Mouse (Mus musculus) lung, embryonic 14.5 days (tissue): Measurements from ENCODE around the gene Kmt2a. TPM values are rescaled to one million over a fixed set of nuclear protein-coding genes. Genes with fewer than 3 reads are reported as not detected.

Experiments used
- ATAC-seq: fragments of 200-750 bp; cut with Nextera tagmentation; 2 replicates; pipeline ENCODE4 v1.8.0; 2017; ENCODE audit warnings: mild to moderate bottlenecking, moderate TSS enrichment, moderate library complexity; ENCODE audit not compliant: insufficient read depth
- DNase-seq: peaks from one replicate; pipeline ENCODE4 v3.0.0-alpha.2; 2015
- H3K27ac ChIP-seq: fragments of 300-500 bp; sonication (generic); 2 replicates; pipeline ENCODE4 v1.5.1; 2014; ENCODE audit warnings: low read depth, mild to moderate bottlenecking, moderate library complexity
- H3K27me3 ChIP-seq: fragments of 300-500 bp; sonication (generic); 2 replicates; pipeline ENCODE4 v1.6.1; 2014; ENCODE audit warnings: low read length, control low read depth; ENCODE audit not compliant: insufficient read depth
- H3K36me3 ChIP-seq: fragments of 300-500 bp; sonication (generic); 2 replicates; pipeline ENCODE4 v1.6.1; 2014; ENCODE audit warnings: control low read depth; ENCODE audit not compliant: insufficient read depth
- H3K4me1 ChIP-seq: fragments of 300-500 bp; sonication (generic); 2 replicates; pipeline ENCODE4 v1.6.1; 2014; ENCODE audit warnings: antibody characterized with exemption, control low read depth; ENCODE audit not compliant: insufficient read depth
- H3K4me2 ChIP-seq: fragments of 300-500 bp; sonication (generic); 2 replicates; pipeline ENCODE4 v1.6.1; 2014; ENCODE audit warnings: mild to moderate bottlenecking
- H3K4me3 ChIP-seq: fragments of 300-500 bp; sonication (generic); 2 replicates; pipeline ENCODE4 v1.5.1; 2014; ENCODE audit warnings: low read depth, low read length
- H3K9ac ChIP-seq: fragments of 300-500 bp; sonication (generic); 2 replicates; pipeline ENCODE4 v1.6.1; 2014
- H3K9me3 ChIP-seq: fragments of 300-500 bp; sonication (generic); 2 replicates; pipeline ENCODE4 v1.6.1; 2016; ENCODE audit warnings: low read depth, low read length, control low read depth
- CTCF ChIP-seq: IDR thresholded peaks from 2 replicates; pipeline ENCODE4 v1.5.1; 2016; ENCODE audit warnings: antibody characterized with exemption, low read depth
- WGBS: fragments of 180-500 bp; shearing (Covaris S2); extraction: QIAGEN DNeasy Blood & Tissue Kit; methylation state at CpG from one replicate; pipeline ENCODE4 v1.1.7; 2014; 5-methylcytosine and 5-hydroxymethylcytosine counted together
- polyA plus RNA-seq: library from polyadenylated mRNA; unstranded; fragments of >200 nt; fragmentation: Nextera tagmentation; extraction: Ambion mirVana; gene quantifications from 2 replicates; pipeline ENCODE4 v1.2.1, GENCODE M21; 2014

Gene Kmt2a
- polyA plus RNA-seq, 1 experiment from 2014 or later = 14.7 TPM

- H3K4me1 ChIP-seq = peaks cover 2% of the 10 kb centered on the region; the same call in 1 of the 2 replicates
- H3K27me3 ChIP-seq = peaks cover 23% of the 10 kb centered on the region
- no peak within 1 kb of the TSS for H3K9ac ChIP-seq
- H3K36me3 ChIP-seq = peaks cover 33% of the 10 kb centered on the region
- no peak for TF ChIP-seq CTCF
- DNase-seq = no peak
- no peak within 1 kb of the TSS for H3K27ac ChIP-seq
- no peak within 1 kb of the TSS for H3K4me3 ChIP-seq
- H3K4me2 ChIP-seq = no peak within 1 kb of the TSS
- 56% methylated on average over 4 of the region's 4 CpGs for WGBS
- no peaks in the 10 kb centered on the region for H3K9me3 ChIP-seq
- no peak for ATAC-seq
Measured at GRCm38 (mm10) chr9:44802808-44803450, 78.2 kb downstream of the Kmt2a start, which contains the start of gene Ttc36. TSS of gene Ttc36 (minus strand) at chr9:44803072.

GRCm38 (mm10) chr9:44801669-44802068, 79.4 kb downstream of the Kmt2a start:
- Histone ChIP-seq H3K27ac (no peak overlapping the region), H3K9ac (no peak overlapping the region), H3K36me3 (peaks cover 21% of the 10 kb centered on the region), H3K4me1 (peaks cover 2% of the 10 kb centered on the region; the same call in 1 of the 2 replicates), H3K4me2 (no peak overlapping the region), H3K4me3 (no peak overlapping the region), H3K9me3 (no peaks in the 10 kb centered on the region), H3K27me3 (peaks cover 29% of the 10 kb centered on the region)
- ATAC-seq (no peak), DNase-seq (no peak)
- 76% methylated on average over 6 of the region's 6 CpGs for WGBS
- no peak for TF ChIP-seq CTCF

GRCm38 (mm10) chr9:44799958-44800324, 81.2 kb downstream of the Kmt2a start:
- DNase-seq (no peak), ATAC-seq (no peak)
- Histone ChIP-seq H3K27me3 (peaks cover 29% of the 10 kb centered on the region), H3K9me3 (no peaks in the 10 kb centered on the region), H3K4me2 (peak overlapping the region; percentile 97), H3K27ac (no peak overlapping the region), H3K4me3 (peak overlapping the region; percentile 60), H3K36me3 (peaks cover 5% of the 10 kb centered on the region), H3K4me1 (peaks cover 2% of the 10 kb centered on the region; the same call in 1 of the 2 replicates), H3K9ac (no peak overlapping the region)
- WGBS = 38% methylated on average over 9 of the region's 9 CpGs
- no peak for TF ChIP-seq CTCF

GRCm38 (mm10) chr9:44799102-44799957, 81.8 kb downstream of the Kmt2a start, which contains the start of gene Tmem25:
TSS of gene Tmem25 (minus strand) at chr9:44799307.
- peak; percentile 95 for ATAC-seq
- peak within 1 kb of the TSS; percentile 46; the same call in 1 of the 2 replicates for H3K27ac ChIP-seq

GRCm38 (mm10) chr9:44798298-44798697, 82.8 kb downstream of the Kmt2a start:
- H3K27ac ChIP-seq = no peak overlapping the region
- no peak for TF ChIP-seq CTCF
- H3K9ac ChIP-seq = no peak overlapping the region
- peaks cover 29% of the 10 kb centered on the region for H3K27me3 ChIP-seq
- 36% methylated on average over 7 of the region's 7 CpGs for WGBS
- H3K36me3 ChIP-seq = no peaks in the 10 kb centered on the region; the same call in 1 of the 2 replicates
- ATAC-seq (no peak), DNase-seq (no peak)
- no peaks in the 10 kb centered on the region for H3K9me3 ChIP-seq
- H3K4me3 ChIP-seq = no peak overlapping the region
- peaks cover 2% of the 10 kb centered on the region; the same call in 1 of the 2 replicates for H3K4me1 ChIP-seq
- H3K4me2 ChIP-seq = peak overlapping the region; percentile 97; the same call in 1 of the 2 replicates

More at GRCm38 (mm10) chr9:44799102-44799957, 81.8 kb downstream of the Kmt2a start, which contains the start of gene Tmem25:
- H3K9me3 ChIP-seq = no peaks in the 10 kb centered on the region
- TF ChIP-seq CTCF = no peak
- WGBS = under 1% methylated on average over 75 of the region's 75 CpGs
- peak; percentile 80 for DNase-seq
- peaks cover 2% of the 10 kb centered on the region; the same call in 1 of the 2 replicates for H3K4me1 ChIP-seq
- H3K9ac ChIP-seq = peak within 1 kb of the TSS; percentile 58
- no peaks in the 10 kb centered on the region; the same call in 1 of the 2 replicates for H3K36me3 ChIP-seq
- peaks cover 29% of the 10 kb centered on the region for H3K27me3 ChIP-seq
- peak within 1 kb of the TSS; percentile 97 for H3K4me2 ChIP-seq
- H3K4me3 ChIP-seq = peak within 1 kb of the TSS; percentile 60

- no peak overlapping the region for H3K27ac ChIP-seq
- ATAC-seq (no peak), DNase-seq (no peak)
- 0 out of 2 replicates have a peak, but pooled peaks cover 5% of the 10 kb centered on the region for H3K27me3 ChIP-seq
- WGBS = 75% methylated on average over 9 of the region's 9 CpGs
- no peaks in the 10 kb centered on the region for H3K4me1 ChIP-seq
- no peaks in the 10 kb centered on the region for H3K9me3 ChIP-seq
- H3K4me2 ChIP-seq = no peak overlapping the region
- peaks cover 46% of the 10 kb centered on the region for H3K36me3 ChIP-seq
- H3K4me3 ChIP-seq = no peak overlapping the region
- H3K9ac ChIP-seq = no peak overlapping the region
- TF ChIP-seq CTCF = no peak
Measured at GRCm38 (mm10) chr9:44792842-44793241, 88.3 kb downstream of the Kmt2a start.
